Mouse (Mus musculus) myocyte (in vitro differentiated cells): ENCODE measurements around the gene Actc1. TPM values are rescaled to one million over a fixed set of nuclear protein-coding genes. Genes with fewer than 3 reads are reported as not detected.

Experiments used
- H3K27me3 ChIP-seq: one replicate; pipeline ENCODE4 v1.6.1; 2011; ENCODE audit not compliant: control insufficient read depth, insufficient read depth, insufficient read length
- H3K36me3 ChIP-seq: one replicate; pipeline ENCODE4 v1.6.1; 2011; ENCODE audit not compliant: control insufficient read depth, insufficient read depth
- H3K4me2 ChIP-seq: one replicate; pipeline ENCODE4 v1.6.1; 2011; ENCODE audit warnings: low read depth, control low read depth
- H3K4me3 ChIP-seq: one replicate; pipeline ENCODE4 v1.5.1; 2011; ENCODE audit warnings: mild to moderate bottlenecking, control low read depth, moderate library complexity
- H3K79me2 ChIP-seq: one replicate; pipeline ENCODE4 v1.6.1; 2011; ENCODE audit not compliant: control insufficient read depth, insufficient read depth
- H3ac ChIP-seq: one replicate; pipeline ENCODE4 v1.6.1; 2011; ENCODE audit not compliant: control insufficient read depth, insufficient read length
- CEBPB ChIP-seq: IDR thresholded peaks from 2 replicates; pipeline ENCODE4 v1.6.1; 2011; ENCODE audit warnings: mild to moderate bottlenecking, moderate library complexity; ENCODE audit not compliant: poor library complexity, insufficient read depth, severe bottlenecking
- E2F4 ChIP-seq: IDR thresholded peaks from one replicate; pipeline ENCODE4 v1.6.1; 2011; ENCODE audit warnings: mild to moderate bottlenecking, control low read depth, moderate library complexity; ENCODE audit not compliant: insufficient read depth
- MAX ChIP-seq: IDR thresholded peaks from one replicate; pipeline ENCODE4 v1.6.1; 2011; ENCODE audit warnings: low read depth, mild to moderate bottlenecking, control low read depth
- MYOD1 ChIP-seq, 3 experiments: IDR thresholded peaks; one replicate each; pipeline ENCODE4 v1.6.1; 2011; ENCODE audit warnings: control low read depth in 2 of 3, low read depth in 2 of 3, mild to moderate bottlenecking in 2 of 3, moderate library complexity in 1 of 3; ENCODE audit not compliant: insufficient read length in 2 of 3, control insufficient read depth in 1 of 3
- MYOG ChIP-seq, 3 experiments: IDR thresholded peaks; one replicate each; pipeline ENCODE4 v1.6.1; 2011; ENCODE audit warnings: control low read depth in 2 of 3, low read depth in 2 of 3, mild to moderate bottlenecking in 2 of 3; ENCODE audit not compliant: insufficient read length in 2 of 3, control insufficient read depth in 1 of 3, insufficient read depth in 1 of 3
- POLR2A ChIP-seq: IDR thresholded peaks from one replicate; pipeline ENCODE4 v1.6.1; 2011; ENCODE audit warnings: low read depth, mild to moderate bottlenecking, control low read depth, moderate library complexity; ENCODE audit not compliant: insufficient read length
- POLR2AphosphoS2 ChIP-seq: IDR thresholded peaks from one replicate; pipeline ENCODE4 v1.6.1; 2011; ENCODE audit warnings: low read depth, control low read depth; ENCODE audit not compliant: insufficient read length
- REST ChIP-seq: IDR thresholded peaks from one replicate; pipeline ENCODE4 v1.6.1; 2011; ENCODE audit warnings: mild to moderate bottlenecking, control low read depth, moderate library complexity; ENCODE audit not compliant: insufficient read depth, insufficient read length
- SRF ChIP-seq: IDR thresholded peaks from one replicate; pipeline ENCODE4 v1.6.1; 2011; ENCODE audit warnings: low read depth; ENCODE audit not compliant: control insufficient read depth, insufficient read length
- TCF12 ChIP-seq: IDR thresholded peaks from one replicate; pipeline ENCODE4 v1.6.1; 2011; ENCODE audit warnings: mild to moderate bottlenecking, control low read depth; ENCODE audit not compliant: poor library complexity, insufficient read depth, severe bottlenecking
- TCF3 ChIP-seq: IDR thresholded peaks from one replicate; pipeline ENCODE4 v1.6.1; 2011; ENCODE audit warnings: low read depth, control low read depth; ENCODE audit not compliant: insufficient read length
- USF1 ChIP-seq: IDR thresholded peaks from one replicate; pipeline ENCODE4 v1.6.1; 2011; ENCODE audit warnings: low read depth, mild to moderate bottlenecking, control low read depth, moderate library complexity
- polyA plus RNA-seq: library from polyadenylated mRNA; unstranded; fragments of >200 nt; fragmentation: generic; extraction: Trizol; gene quantifications from one replicate; pipeline ENCODE4 v1.2.1, GENCODE M21; 2012; ENCODE audit warnings: missing spikeins

Actc1 gene
- polyA plus RNA-seq, 1 experiment: 2,846 TPM

DNA sequence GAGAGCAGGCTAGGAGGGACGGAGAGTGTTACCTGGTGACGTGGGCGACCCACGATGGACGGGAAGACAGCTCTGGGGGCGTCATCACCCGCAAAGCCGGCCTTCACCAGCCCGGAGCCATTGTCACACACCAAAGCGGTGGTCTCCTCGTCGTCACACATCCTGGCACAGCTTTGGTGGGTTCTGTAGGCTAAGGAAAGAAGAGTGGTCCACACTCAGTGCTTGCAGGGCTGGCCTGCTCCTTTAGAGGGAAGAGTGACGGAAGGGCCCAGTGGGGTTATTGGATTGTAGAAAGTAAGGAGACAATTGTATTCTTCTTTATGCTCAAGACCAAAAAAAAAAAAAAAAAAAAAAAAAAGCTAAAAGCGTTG, 1.5 kb downstream of the Actc1 start:
- Histone ChIP-seq H3K36me3 (peaks cover 9% of the 10 kb centered on the region), H3K27me3 (no peaks in the 10 kb centered on the region), H3ac (no peak overlapping the region), H3K4me3 (peak overlapping the region; percentile 50), H3K79me2 (no peaks in the 10 kb centered on the region), H3K4me2 (peak overlapping the region; percentile 74)
- peak; percentile 19 for TF ChIP-seq POLR2AphosphoS2
- TF ChIP-seq CEBPB: no peak
- no peak for TF ChIP-seq TCF12
- no peak for TF ChIP-seq MAX
- TF ChIP-seq MYOD1 (IDR thresholded peaks at IDR 0.05; ENCODE audit: control insufficient read depth in 1 of 3, insufficient read length in 2 of 3, low read depth in 2 of 3): no peak
- no peak for TF ChIP-seq USF1
- no peak for TF ChIP-seq REST
- TF ChIP-seq TCF3: no peak

DNA sequence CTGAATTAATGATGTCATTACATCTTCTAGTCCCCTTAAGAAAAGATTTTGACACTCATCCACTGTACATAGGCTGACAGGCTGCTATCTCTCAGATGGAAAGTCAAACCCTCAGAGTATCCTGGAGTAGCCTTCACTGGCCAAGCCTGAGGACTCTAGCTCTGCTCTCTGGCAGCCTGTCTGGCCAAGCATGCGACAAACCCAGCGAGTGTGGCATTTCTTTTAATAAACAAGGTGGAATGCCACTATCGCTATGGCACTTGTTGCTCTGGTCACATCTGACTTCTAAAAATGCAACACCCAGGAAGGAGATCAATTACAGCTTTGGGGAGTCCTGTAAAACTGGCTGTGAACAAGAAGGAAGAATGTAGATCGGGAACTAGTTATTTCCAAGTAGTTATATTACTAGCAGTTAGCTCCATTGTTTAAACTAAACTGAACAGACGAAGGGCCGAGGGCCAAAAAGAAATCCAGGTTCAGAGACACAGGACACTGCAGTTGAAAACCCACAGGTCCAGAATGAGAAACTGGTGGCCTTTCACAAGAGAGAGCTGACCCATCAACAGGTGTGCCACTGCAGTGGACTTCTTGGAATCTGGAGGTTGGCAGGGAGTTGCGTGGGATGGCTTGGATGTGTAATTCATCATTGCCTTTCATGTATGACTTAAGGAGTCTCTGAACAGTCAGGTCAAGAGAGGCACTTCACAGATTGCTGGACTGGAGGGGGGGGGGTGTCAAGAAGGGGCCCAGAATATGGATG, 2.1 kb downstream of the Actc1 start:
- H3K4me2 ChIP-seq: peak overlapping the region; percentile 68
- peaks cover 9% of the 10 kb centered on the region for H3K36me3 ChIP-seq
- no peaks in the 10 kb centered on the region for H3K27me3 ChIP-seq
- TF ChIP-seq POLR2A: peak; percentile 25
- peak in 1 of 3 experiments; percentile 51 for TF ChIP-seq MYOG (IDR thresholded peaks at IDR 0.05; ENCODE audit: control insufficient read depth in 1 of 3, insufficient read depth in 1 of 3, insufficient read length in 2 of 3, low read depth in 2 of 3)
- no peak for TF ChIP-seq TCF12
- no peak for TF ChIP-seq SRF
- peak in 1 of 3 experiments; percentile 33 for TF ChIP-seq MYOD1 (IDR thresholded peaks at IDR 0.05; ENCODE audit: control insufficient read depth in 1 of 3, insufficient read length in 2 of 3, low read depth in 2 of 3)
- no peak for TF ChIP-seq USF1
- H3K4me3 ChIP-seq: peak overlapping the region; percentile 50
- no peaks in the 10 kb centered on the region for H3K79me2 ChIP-seq
- H3ac ChIP-seq: no peak overlapping the region

DNA sequence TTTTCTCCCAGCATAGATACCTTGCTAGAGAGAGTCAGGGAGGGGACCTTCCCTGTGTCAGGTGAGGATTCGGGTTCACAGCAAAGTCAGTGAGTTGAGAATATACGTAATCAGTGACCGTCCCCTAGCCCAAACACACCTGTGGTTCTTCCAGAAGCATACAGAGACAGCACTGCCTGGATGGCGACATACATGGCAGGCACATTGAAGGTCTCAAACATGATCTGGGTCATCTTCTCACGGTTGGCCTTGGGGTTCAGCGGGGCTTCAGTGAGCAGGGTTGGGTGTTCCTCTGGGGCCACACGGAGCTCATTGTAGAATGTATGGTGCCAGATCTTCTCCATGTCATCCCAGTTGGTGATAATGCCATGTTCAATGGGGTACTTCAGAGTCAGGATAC, 3.2 kb downstream of the Actc1 start:
- peaks cover 9% of the 10 kb centered on the region for H3K36me3 ChIP-seq
- H3K27me3 ChIP-seq: no peaks in the 10 kb centered on the region
- H3K79me2 ChIP-seq: no peaks in the 10 kb centered on the region
- TF ChIP-seq MYOD1 (IDR thresholded peaks at IDR 0.05; ENCODE audit: control insufficient read depth in 1 of 3, insufficient read length in 2 of 3, low read depth in 2 of 3): no peak
- TF ChIP-seq POLR2A: peak; percentile 55
- TF ChIP-seq POLR2AphosphoS2: peak; percentile 73
- H3K4me3 ChIP-seq: peak overlapping the region; percentile 50
- no peak overlapping the region for H3ac ChIP-seq
- peak overlapping the region; percentile 68 for H3K4me2 ChIP-seq

DNA sequence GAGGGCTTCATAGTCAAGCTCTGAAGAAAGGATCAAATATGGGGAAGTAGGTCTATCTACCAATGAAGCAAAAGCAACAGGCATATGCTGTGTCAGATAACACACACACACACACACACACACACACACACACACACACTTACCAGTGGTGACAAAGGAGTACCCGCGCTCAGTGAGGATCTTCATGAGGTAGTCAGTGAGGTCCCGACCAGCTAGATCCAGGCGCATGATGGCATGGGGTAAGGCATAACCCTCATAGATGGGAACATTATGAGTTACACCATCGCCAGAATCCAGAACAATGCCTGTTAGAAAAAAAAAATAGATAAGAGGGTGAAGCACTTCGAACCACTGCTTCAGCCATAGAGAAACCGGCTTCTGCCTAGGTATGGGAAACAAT, 4.0 kb downstream of the Actc1 start:
- Histone ChIP-seq H3K36me3 (peaks cover 9% of the 10 kb centered on the region), H3K4me2 (peak overlapping the region; percentile 68), H3K79me2 (no peaks in the 10 kb centered on the region), H3K4me3 (peak overlapping the region; percentile 50), H3ac (no peak overlapping the region), H3K27me3 (no peaks in the 10 kb centered on the region)
- TF ChIP-seq POLR2AphosphoS2 (peak; percentile 62), POLR2A (no peak), SRF (no peak), MYOD1 (IDR thresholded peaks at IDR 0.05; ENCODE audit: control insufficient read depth in 1 of 3, insufficient read length in 2 of 3, low read depth in 2 of 3) (no peak), REST (no peak)

DNA sequence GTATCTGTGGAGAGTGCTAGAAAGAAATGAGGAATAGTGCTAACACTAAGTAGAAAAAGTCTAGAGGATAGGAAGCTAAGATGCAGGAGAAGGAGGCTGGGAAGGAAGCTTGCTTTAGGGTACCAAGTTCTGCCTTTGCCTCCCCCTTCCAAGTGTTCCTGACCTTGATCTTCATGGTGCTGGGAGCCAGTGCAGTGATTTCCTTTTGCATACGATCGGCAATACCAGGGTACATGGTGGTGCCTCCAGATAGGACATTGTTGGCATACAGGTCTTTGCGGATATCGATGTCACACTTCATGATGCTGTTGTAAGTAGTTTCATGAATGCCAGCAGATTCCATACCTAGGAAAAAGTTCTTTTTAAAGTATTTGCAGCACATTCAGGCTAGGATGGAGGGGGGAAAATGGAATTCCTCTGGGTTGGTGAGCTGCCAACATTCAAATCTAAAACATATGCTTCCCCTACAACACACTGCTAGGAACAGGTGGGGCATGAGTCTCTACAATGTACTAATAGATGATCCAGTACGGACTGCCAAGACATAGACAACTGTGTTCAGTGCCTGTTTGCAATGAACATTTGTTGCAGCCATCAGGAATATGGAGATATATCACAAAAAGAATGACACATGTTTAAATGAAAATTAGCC, 5.3 kb downstream of the Actc1 start:
- Histone ChIP-seq H3K4me2 (peak overlapping the region; percentile 68), H3K36me3 (peaks cover 9% of the 10 kb centered on the region), H3K4me3 (peak overlapping the region; percentile 50), H3K79me2 (no peaks in the 10 kb centered on the region), H3ac (no peak overlapping the region), H3K27me3 (no peaks in the 10 kb centered on the region)
- TF ChIP-seq MAX (no peak), TCF3 (no peak), E2F4 (no peak), TCF12 (no peak), MYOG (IDR thresholded peaks at IDR 0.05; ENCODE audit: control insufficient read depth in 1 of 3, insufficient read depth in 1 of 3, insufficient read length in 2 of 3, low read depth in 2 of 3) (no peak), REST (no peak), USF1 (no peak), POLR2AphosphoS2 (peak; percentile 57), POLR2A (no peak), MYOD1 (IDR thresholded peaks at IDR 0.05; ENCODE audit: control insufficient read depth in 1 of 3, insufficient read length in 2 of 3, low read depth in 2 of 3) (peak in 2 of 3 experiments; percentile 16 to 17)
